Mouse (Mus musculus) neural tube, embryonic 12.5 days (tissue): ENCODE results near the gene Rad51b. TPM values are rescaled to one million over a fixed set of nuclear protein-coding genes. Genes with fewer than 3 reads are reported as not detected.

ENCODE experiments used
- ATAC-seq: fragments of 200-750 bp; cut with Nextera tagmentation; 2 replicates; pipeline ENCODE4 v1.8.0; 2017; ENCODE audit warnings: low read depth, mild to moderate bottlenecking, moderate TSS enrichment, moderate library complexity; ENCODE audit not compliant: low FRiP score
- H3K27ac ChIP-seq: fragments of 300-500 bp; sonication (generic); 2 replicates; pipeline ENCODE4 v1.5.1; 2016
- H3K27me3 ChIP-seq: fragments of 300-500 bp; sonication (generic); replicated peaks from 2 replicates; pipeline ENCODE4 v1.6.1; 2016; ENCODE audit warnings: mild to moderate bottlenecking
- H3K36me3 ChIP-seq: fragments of 300-500 bp; sonication (generic); 2 replicates; pipeline ENCODE4 v1.6.1; 2016; ENCODE audit warnings: mild to moderate bottlenecking
- H3K4me1 ChIP-seq: fragments of 300-500 bp; sonication (generic); 2 replicates; pipeline ENCODE4 v1.6.1; 2016
- H3K4me2 ChIP-seq: fragments of 300-500 bp; sonication (generic); replicated peaks from 2 replicates; pipeline ENCODE4 v1.6.1; 2016; ENCODE audit warnings: mild to moderate bottlenecking
- H3K4me3 ChIP-seq: fragments of 300-500 bp; sonication (generic); 2 replicates; pipeline ENCODE4 v1.5.1; 2016
- H3K9ac ChIP-seq: fragments of 300-500 bp; sonication (generic); 2 replicates; pipeline ENCODE4 v1.6.1; 2016; ENCODE audit warnings: mild to moderate bottlenecking
- H3K9me3 ChIP-seq: fragments of 300-500 bp; sonication (generic); 2 replicates; pipeline ENCODE4 v1.6.1; 2016; ENCODE audit warnings: mild to moderate bottlenecking
- WGBS: fragments of 180-500 bp; shearing (Covaris S2); methylation state at CpG from one replicate; pipeline ENCODE4 v1.1.7; 2016; 5-methylcytosine and 5-hydroxymethylcytosine counted together
- polyA plus RNA-seq: library from polyadenylated mRNA; unstranded; fragments of >200 nt; fragmentation: Nextera tagmentation; extraction: Ambion mirVana; gene quantifications from 2 replicates; pipeline ENCODE4 v1.2.1, GENCODE M21; 2016

The Rad51b gene
- polyA plus RNA-seq, 1 experiment from 2014 or later = 4.5 TPM

DNA sequence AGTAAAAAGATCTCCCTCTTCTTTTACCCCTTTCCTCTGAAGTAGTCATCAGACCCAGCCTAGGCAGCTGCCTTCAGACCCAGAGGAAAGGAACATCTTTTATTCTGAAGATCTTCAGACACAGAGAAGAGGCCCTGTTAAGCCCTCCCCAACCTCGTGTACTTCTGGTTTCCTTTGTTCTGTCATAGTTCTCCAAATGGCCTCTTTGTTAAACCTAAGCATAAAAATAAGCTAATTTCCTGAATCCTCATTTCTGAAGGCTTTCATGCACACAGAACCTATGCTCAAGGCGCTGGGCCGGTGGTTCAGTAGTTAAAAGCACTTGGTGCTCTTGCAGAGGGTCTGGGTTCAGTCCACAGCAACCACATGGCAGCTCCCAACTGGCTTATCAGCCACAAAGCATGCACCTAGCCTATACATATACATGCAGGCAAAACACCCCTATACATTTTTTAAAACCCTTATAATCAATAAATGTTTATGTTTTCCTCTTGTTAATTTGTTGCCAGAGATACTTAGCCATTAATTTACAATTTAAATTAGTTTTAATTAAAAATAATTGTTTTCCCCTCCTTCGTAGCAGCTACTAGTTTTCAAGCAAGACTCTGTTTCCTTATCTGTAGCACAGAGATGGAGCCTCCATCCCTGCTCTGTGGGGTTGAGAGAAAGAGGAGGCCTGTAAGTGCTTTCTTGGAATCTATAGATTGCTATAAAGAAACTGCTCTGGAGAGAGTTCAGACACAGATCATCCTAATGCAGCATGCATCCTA lies 330.5 kb downstream of the Rad51b start:
- Histone ChIP-seq H3K9me3 (no peaks in the 10 kb centered on the region), H3K9ac (no peak overlapping the region), H3K36me3 (no peaks in the 10 kb centered on the region), H3K27ac (no peak overlapping the region), H3K4me3 (no peak overlapping the region), H3K4me2 (no peak overlapping the region), H3K4me1 (peaks cover 10% of the 10 kb centered on the region), H3K27me3 (no peaks in the 10 kb centered on the region)
- WGBS = 54% methylated on average over 4 of the region's 4 CpGs
- ATAC-seq = no peak

DNA sequence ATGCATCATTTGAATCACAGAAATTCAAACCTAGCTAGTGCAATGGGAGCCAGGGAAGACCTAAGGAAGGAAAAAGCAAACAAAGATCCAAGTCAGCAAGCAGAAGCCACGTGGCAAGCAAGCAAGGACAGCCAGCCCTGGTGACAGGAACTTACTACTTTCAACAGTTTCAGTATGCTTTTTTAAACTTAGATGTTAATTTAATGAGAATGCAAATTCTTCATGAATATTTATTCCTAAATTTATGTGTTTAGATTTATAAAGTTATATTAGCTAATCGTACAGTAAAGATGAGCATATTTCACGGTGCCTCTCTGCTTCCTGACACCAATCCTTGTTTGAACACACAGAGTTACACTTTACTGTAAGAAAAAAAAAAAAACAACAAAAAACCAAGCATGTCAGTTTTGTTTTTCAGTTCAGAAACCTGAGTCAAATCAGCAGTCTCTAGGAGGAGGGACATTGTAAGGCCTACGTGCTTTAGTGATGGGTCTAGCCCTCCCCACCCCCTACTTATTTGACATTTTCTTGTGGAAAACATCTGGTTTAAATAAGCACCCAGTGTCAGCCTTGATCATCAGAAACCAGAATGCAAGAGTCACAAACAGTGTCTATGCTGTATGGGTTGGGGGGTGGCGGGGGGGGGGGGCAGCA lies 331.2 kb downstream of the Rad51b start:
- no peaks in the 10 kb centered on the region for H3K9me3 ChIP-seq
- no peak overlapping the region for H3K4me3 ChIP-seq
- H3K27ac ChIP-seq = no peak overlapping the region
- WGBS = 65% methylated on average over 5 of the region's 5 CpGs
- ATAC-seq = no peak
- H3K4me1 ChIP-seq = peaks cover 10% of the 10 kb centered on the region
- no peaks in the 10 kb centered on the region for H3K27me3 ChIP-seq
- no peaks in the 10 kb centered on the region for H3K36me3 ChIP-seq
- H3K4me2 ChIP-seq = no peak overlapping the region
- no peak overlapping the region for H3K9ac ChIP-seq

DNA sequence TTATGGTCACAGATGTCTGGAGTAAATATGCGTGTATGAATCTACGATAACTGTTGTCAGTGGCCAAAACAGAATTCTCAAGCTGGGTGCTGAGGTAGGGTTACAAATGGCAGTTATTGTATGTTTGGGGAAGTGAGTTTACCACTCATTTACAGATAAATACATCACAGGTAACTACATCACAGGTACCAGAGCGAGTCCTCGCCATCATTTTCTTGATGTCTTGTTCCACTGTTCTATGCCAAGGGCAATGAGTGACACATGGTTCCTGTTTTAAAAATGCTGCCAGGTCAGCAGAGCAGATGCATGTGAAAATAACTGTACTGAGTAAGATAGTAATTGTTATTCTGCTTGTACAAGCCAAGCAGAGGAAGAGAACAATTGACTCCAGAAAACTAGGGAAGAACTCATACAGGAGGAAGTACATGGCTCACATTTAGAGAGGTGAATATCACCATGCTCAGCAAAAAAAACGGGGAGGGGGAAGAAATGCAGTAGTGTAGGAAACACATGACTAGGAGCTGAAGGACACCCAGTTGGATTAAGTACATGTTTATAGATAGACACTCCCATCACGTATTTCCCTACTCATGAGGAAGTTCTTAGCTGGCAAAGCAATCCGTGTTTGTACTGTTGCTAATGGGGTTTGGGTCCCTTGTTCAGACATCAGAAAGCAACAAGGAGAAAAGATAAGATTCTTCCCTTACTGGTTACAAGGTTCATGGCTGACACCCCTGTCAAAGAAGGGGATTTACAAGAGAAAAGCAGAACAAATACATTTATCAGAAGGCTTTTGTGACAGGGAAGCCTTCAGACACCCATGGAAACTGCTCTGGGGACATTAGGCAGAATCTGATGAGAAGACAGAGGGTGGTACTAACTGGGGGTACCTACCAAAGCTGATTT lies 333.1 kb downstream of the Rad51b start:
- H3K4me1 ChIP-seq = peaks cover 8% of the 10 kb centered on the region
- H3K9me3 ChIP-seq = no peaks in the 10 kb centered on the region
- 89% methylated on average over 7 of the region's 7 CpGs for WGBS
- no peaks in the 10 kb centered on the region for H3K27me3 ChIP-seq
- H3K36me3 ChIP-seq = no peaks in the 10 kb centered on the region
- no peak overlapping the region for H3K27ac ChIP-seq
- no peak overlapping the region for H3K4me3 ChIP-seq
- H3K4me2 ChIP-seq = no peak overlapping the region
- ATAC-seq = no peak
- H3K9ac ChIP-seq = no peak overlapping the region

DNA sequence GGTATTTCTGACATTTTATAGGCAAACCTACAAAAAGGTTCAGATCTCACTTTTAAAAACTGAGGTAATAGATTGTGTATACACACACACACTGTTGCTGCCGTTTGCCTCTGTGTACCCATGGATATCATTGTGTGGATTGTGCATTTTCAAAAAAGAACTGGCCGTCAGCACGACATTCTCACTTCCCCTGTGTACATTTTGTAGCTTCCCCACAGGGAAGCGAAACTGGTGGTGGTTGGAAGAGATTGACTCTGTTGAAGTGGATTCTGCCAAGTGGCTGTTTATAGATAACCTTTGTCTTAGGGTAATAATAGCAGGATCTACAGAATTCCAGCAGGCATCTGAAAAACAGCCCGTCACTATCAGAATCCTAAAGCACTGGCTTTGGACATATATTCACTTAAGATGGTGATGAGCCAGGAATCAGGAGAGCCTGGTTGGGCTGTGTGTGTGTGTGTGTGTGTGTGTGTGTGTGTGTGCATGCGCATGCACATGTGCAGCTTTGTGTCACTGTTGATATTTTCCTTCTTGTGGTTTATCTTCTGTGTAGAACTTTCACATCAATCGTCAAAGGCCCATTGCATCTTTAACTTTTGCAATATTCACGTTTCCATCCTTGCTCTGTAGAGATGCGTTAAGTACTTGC lies 336.5 kb downstream of the Rad51b start:
- no peaks in the 10 kb centered on the region for H3K27me3 ChIP-seq
- no peaks in the 10 kb centered on the region for H3K36me3 ChIP-seq
- no peak overlapping the region for H3K4me2 ChIP-seq
- no peaks in the 10 kb centered on the region for H3K9me3 ChIP-seq
- H3K9ac ChIP-seq = no peak overlapping the region
- no peaks in the 10 kb centered on the region for H3K4me1 ChIP-seq
- H3K4me3 ChIP-seq = no peak overlapping the region
- ATAC-seq = no peak
- no peak overlapping the region for H3K27ac ChIP-seq
- WGBS = 91% methylated on average over 9 of the region's 9 CpGs

DNA sequence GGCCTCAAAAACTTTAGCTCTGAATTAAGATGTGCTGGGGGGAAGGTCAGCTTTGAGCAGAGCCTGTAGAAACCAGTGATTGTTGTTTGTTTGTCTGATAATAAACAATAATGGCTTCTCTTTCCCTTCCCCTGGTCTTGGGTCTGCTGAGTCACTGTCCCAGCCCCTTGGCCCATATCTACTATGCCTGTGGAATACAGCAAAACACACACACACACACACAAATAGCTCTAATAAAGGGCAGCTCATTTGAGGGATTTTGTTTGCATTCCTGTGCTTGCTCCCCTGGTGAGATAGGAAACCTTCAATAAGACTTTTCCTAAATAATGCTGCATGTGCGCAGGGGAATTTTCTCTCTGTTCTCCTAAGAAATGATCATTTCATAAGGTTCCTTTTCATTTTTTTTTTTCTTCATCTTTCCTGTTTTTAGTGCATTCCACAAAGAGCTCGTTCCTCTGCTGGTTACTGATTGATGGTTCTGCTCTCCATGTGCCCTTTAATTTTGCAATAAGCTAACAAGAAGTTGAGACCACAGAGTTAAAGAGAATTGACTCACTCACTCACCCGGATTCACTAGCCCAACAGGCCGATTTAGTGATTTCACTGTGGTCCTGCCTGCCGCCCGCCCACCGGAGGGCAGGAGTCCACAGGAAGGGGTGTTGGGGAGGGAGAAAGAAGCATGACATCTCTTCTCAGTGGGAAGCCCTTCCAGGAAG lies 344.6 kb downstream of the Rad51b start:
- H3K4me2 ChIP-seq = no peak overlapping the region
- H3K4me3 ChIP-seq = no peak overlapping the region
- no peak overlapping the region for H3K9ac ChIP-seq
- no peaks in the 10 kb centered on the region for H3K36me3 ChIP-seq
- H3K9me3 ChIP-seq = no peaks in the 10 kb centered on the region
- no peaks in the 10 kb centered on the region for H3K4me1 ChIP-seq
- ATAC-seq = no peak
- 55% methylated on average over 7 of the region's 7 CpGs for WGBS
- H3K27ac ChIP-seq = no peak overlapping the region
- H3K27me3 ChIP-seq = no peaks in the 10 kb centered on the region

DNA sequence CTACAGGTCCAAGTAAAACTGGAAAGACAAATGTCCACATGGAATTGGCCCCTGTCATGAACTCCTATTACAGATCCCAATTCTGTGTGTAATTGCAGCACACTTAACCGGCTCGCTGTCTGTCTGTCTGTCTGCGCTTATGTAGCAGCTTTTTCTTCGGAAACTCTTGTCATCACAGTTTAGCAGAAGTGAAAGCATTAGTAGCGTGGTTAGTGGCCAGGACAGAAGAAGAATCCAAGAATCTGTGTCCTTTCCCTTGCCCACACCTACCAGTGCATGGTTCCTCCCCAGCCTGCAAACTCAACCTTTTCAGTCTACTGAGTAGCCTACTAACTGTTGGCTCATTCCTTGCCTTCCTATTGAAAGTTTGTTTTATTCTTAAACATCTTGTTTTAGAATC lies 345.6 kb downstream of the Rad51b start:
- no peaks in the 10 kb centered on the region for H3K4me1 ChIP-seq
- WGBS = 93% methylated on average over 5 of the region's 5 CpGs
- H3K36me3 ChIP-seq = no peaks in the 10 kb centered on the region
- no peak overlapping the region for H3K27ac ChIP-seq
- H3K9me3 ChIP-seq = no peaks in the 10 kb centered on the region
- ATAC-seq = no peak
- no peaks in the 10 kb centered on the region for H3K27me3 ChIP-seq
- H3K4me3 ChIP-seq = no peak overlapping the region
- H3K4me2 ChIP-seq = no peak overlapping the region
- no peak overlapping the region for H3K9ac ChIP-seq

DNA sequence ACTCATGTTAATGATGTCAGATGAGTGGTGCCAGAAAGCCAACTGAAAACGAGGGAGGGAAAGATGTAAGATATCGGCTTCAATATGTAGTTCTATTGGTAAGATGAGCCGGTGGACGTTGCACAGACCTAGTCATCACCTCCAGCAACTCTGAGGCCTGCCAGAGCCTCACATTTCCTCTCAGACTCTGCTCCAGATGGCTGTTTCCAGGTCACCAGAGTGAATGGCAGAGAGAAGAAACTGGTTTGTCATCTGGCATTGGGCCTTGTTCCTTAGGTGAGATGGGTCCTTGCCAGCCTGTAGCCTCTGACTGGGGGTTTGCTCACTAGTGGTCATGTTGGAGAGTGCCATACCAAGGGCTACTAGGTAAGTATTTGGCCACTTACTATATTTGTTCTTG lies 348.6 kb downstream of the Rad51b start:
- no peaks in the 10 kb centered on the region for H3K36me3 ChIP-seq
- ATAC-seq = no peak
- no peak overlapping the region for H3K4me2 ChIP-seq
- H3K9ac ChIP-seq = no peak overlapping the region
- WGBS = 91% methylated on average over 4 of the region's 4 CpGs
- no peaks in the 10 kb centered on the region for H3K27me3 ChIP-seq
- no peaks in the 10 kb centered on the region for H3K9me3 ChIP-seq
- no peaks in the 10 kb centered on the region for H3K4me1 ChIP-seq
- H3K27ac ChIP-seq = no peak overlapping the region
- no peak overlapping the region for H3K4me3 ChIP-seq

DNA sequence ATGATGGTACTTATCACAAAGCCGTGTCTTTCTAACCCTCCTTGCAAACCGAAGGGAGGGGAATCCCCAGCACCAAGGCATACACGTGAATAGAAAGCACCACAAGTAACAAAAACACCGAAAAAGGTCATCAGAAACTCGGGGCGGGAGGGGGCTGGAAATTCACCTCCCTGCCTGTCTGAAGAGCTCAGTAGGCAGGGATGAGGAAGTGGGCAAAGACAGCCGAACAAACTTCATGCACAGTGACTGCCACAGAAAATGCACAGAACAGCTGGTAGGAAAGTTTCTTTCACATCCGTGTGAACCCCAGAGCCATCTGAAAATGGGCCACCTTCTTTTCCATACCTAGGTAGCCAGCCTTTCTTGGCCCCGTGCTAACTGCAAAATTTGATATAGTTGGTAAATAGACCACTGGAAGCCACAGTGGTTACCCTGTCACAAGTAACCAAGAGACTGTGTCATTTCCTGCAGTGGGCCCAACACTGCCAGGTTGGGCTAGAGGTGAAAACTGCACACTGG lies 349.6 kb downstream of the Rad51b start:
- Histone ChIP-seq H3K27me3 (no peaks in the 10 kb centered on the region), H3K9me3 (no peaks in the 10 kb centered on the region), H3K4me1 (no peaks in the 10 kb centered on the region), H3K9ac (no peak overlapping the region), H3K4me2 (no peak overlapping the region), H3K27ac (no peak overlapping the region), H3K4me3 (no peak overlapping the region), H3K36me3 (no peaks in the 10 kb centered on the region)
- 87% methylated on average over 9 of the region's 9 CpGs for WGBS
- ATAC-seq = no peak

DNA sequence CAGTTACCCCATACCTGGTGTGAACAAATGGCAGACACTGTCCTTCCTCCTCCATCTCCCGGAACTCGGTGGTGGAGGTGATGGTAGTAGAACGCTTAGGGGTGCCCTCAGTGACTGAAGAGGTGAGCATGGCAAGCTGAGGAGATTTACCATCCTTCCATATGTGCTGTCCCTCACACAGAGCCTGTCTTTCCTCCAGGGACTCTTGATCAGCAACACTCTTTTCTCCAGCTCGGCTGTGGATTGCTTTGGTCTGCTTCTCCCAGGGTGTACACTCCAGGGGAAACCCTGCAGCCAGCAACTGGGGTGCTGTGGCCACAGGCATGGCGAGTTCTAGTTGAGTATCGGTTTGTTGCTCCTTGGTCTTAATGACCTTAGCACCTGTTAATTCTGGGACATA lies 350.3 kb downstream of the Rad51b start:
- H3K4me3 ChIP-seq = no peak overlapping the region
- H3K4me1 ChIP-seq = no peaks in the 10 kb centered on the region
- no peaks in the 10 kb centered on the region for H3K9me3 ChIP-seq
- no peak overlapping the region for H3K9ac ChIP-seq
- 87% methylated on average over 6 of the region's 6 CpGs for WGBS
- H3K4me2 ChIP-seq = no peak overlapping the region
- ATAC-seq = no peak
- no peaks in the 10 kb centered on the region for H3K27me3 ChIP-seq
- H3K36me3 ChIP-seq = no peaks in the 10 kb centered on the region
- no peak overlapping the region for H3K27ac ChIP-seq

DNA sequence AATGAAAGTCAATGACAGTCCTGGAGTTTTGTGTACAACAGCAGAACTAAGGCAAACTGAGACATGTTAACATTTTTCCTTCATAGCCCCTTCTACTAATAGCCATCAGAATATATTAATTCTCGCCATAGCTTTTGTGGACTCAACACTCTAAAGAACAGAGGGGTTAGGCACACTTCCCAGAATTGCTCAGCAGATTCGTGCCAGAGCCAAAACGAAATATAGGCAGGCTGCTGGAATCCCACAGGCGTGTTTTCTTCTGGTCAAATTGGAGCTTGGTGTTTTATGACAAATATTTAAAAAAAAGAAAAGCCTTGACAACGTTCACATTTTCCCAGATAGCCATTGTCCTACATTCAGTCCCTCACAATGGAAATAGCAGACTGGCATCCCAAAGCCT lies 350.9 kb downstream of the Rad51b start:
- ATAC-seq = no peak
- no peak overlapping the region for H3K27ac ChIP-seq
- H3K27me3 ChIP-seq = no peaks in the 10 kb centered on the region
- no peak overlapping the region for H3K4me2 ChIP-seq
- H3K36me3 ChIP-seq = no peaks in the 10 kb centered on the region
- no peaks in the 10 kb centered on the region for H3K4me1 ChIP-seq
- no peaks in the 10 kb centered on the region for H3K9me3 ChIP-seq
- WGBS = 85% methylated on average over 5 of the region's 5 CpGs
- no peak overlapping the region for H3K9ac ChIP-seq
- H3K4me3 ChIP-seq = no peak overlapping the region

DNA sequence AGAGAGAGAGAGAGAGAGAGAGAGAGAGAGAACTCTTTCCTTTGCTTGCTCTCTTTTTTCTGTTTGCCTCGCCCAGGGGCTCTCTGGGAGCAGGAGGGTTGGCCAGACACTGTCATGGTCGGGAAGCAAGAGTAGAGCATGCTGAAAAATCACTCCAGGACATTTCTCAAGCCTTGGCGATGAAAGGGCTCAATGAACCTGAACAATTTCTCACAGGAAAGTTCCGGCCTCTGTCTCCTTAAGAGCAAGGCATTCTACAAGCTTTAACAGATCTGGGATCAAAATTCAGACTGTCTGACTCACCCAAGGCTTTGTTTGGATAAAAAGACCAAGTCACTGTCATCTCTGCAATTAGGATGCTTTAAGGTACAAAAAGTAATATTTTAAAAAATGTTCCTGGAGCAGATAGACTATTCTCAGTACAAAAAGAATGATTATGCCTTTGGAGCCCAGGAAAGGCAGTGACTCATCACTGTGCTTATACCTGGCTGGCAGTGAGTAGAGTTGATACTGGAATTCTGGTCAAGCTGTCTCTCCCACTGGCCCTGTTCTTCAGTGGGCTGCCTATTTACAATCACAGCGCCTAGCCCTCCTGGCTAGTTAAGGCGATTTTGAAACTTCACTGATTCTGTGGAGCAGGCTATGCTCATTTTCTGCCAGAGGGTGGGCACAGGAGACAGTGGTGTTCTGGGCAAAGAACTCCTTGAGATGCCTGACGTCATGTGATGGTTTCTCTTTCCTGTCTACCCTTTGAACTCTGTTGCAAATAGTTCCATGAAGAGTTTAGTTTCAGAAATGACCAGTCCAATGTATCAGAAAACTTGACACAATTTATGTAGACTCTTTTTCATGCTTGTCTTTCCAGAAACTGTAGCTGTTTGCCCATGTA lies 352.0 kb downstream of the Rad51b start:
- Histone ChIP-seq H3K9me3 (no peaks in the 10 kb centered on the region), H3K27ac (no peak overlapping the region), H3K4me3 (no peak overlapping the region), H3K27me3 (no peaks in the 10 kb centered on the region), H3K36me3 (no peaks in the 10 kb centered on the region), H3K9ac (no peak overlapping the region), H3K4me1 (no peaks in the 10 kb centered on the region), H3K4me2 (no peak overlapping the region)
- ATAC-seq = no peak
- WGBS = 44% methylated on average over 7 of the region's 7 CpGs
